Mouse (Mus musculus) heart, embryonic 11.5 days (tissue): ENCODE measurements at regions not wholly inside any gene's neighbourhood (a gene's known extent, or its start where the extent isn't known, plus 50 kb on each side); places are given as distances from the start of the nearest gene placed in this dataset.
A peak's percentile ranks its signal among the peaks of the same experiment; 100 is the strongest.

Source experiments
- ATAC-seq: fragments of 200-750 bp; cut with Nextera tagmentation; replicated peaks from 2 replicates; pipeline ENCODE4 v1.8.0; 2017; ENCODE audit warnings: moderate library complexity; ENCODE audit not compliant: insufficient number of reproducible peaks, low FRiP score, low TSS enrichment
- H3K27ac ChIP-seq: fragments of 300-500 bp; sonication (generic); 2 replicates; pipeline ENCODE4 v1.5.1; 2014; ENCODE audit warnings: mild to moderate bottlenecking, low read depth, low read length
- H3K27me3 ChIP-seq: fragments of 300-500 bp; sonication (generic); 2 replicates; pipeline ENCODE4 v1.6.1; 2014; ENCODE audit warnings: mild to moderate bottlenecking, low read length, mixed read lengths; ENCODE audit not compliant: control insufficient read depth, insufficient read depth
- H3K36me3 ChIP-seq: fragments of 300-500 bp; sonication (generic); 2 replicates; pipeline ENCODE4 v1.6.1; 2014; ENCODE audit warnings: mild to moderate bottlenecking, low read length, moderate library complexity, mixed read lengths; ENCODE audit not compliant: control insufficient read depth, insufficient read depth
- H3K4me1 ChIP-seq: fragments of 300-500 bp; sonication (generic); 2 replicates; pipeline ENCODE4 v1.6.1; 2014; ENCODE audit warnings: low read length; ENCODE audit not compliant: control insufficient read depth, insufficient read depth
- H3K4me2 ChIP-seq: fragments of 300-500 bp; sonication (generic); 2 replicates; pipeline ENCODE4 v1.6.1; 2014; ENCODE audit warnings: mild to moderate bottlenecking, moderate library complexity
- H3K4me3 ChIP-seq: fragments of 300-500 bp; sonication (generic); 2 replicates; pipeline ENCODE4 v1.5.1; 2014; ENCODE audit warnings: low read depth, low read length
- H3K9ac ChIP-seq: fragments of 300-500 bp; sonication (generic); 2 replicates; pipeline ENCODE4 v1.6.1; 2014; ENCODE audit warnings: mild to moderate bottlenecking, low read depth, low read length, moderate library complexity
- H3K9me3 ChIP-seq: fragments of 300-500 bp; sonication (generic); replicated peaks from 2 replicates; pipeline ENCODE4 v1.6.1; 2016; ENCODE audit warnings: low read length; ENCODE audit not compliant: control insufficient read depth
- WGBS: fragments of 180-500 bp; shearing (Covaris S2); extraction: QIAGEN DNeasy Blood & Tissue Kit; methylation state at CpG from one replicate; pipeline ENCODE4 v1.1.7; 2014; ENCODE audit not compliant: insufficient replicate concordance; 5-methylcytosine and 5-hydroxymethylcytosine counted together

DNA sequence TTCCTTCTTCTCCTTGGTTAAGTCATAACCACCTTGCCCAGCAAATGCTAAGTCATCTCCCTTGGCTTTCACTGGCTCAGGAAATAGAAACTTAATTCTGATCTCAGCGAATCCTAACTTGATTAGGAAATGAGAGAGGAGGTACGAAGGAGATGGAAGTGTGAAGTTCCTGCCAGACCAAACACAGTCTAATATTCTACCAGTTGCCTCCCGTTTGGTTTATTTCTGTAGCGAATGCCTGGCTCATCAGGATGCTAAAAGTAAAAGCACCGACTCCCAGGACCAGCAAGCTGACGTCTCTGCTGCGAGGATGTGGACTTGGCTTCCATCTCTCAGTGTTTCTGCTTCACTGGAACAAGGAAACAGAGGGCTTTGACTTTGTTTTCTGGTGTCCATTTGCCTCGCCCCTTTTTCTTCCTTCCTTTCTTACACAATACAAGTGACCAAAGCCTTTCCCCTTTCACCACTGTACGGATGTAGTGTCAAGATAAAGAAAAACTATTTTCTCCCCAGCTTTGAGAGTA is 204.3 kb downstream of the Dusp6 start:
- Histone ChIP-seq H3K4me3 (no peak overlapping the region), H3K9me3 (no peaks in the 10 kb centered on the region), H3K36me3 (no peaks in the 10 kb centered on the region), H3K4me1 (no peaks in the 10 kb centered on the region), H3K27me3 (no peaks in the 10 kb centered on the region), H3K27ac (peak overlapping the region; percentile 42), H3K4me2 (no peak overlapping the region), H3K9ac (no peak overlapping the region)
- no peak for ATAC-seq
- WGBS: 45% methylated on average over 9 of the region's 9 CpGs

DNA sequence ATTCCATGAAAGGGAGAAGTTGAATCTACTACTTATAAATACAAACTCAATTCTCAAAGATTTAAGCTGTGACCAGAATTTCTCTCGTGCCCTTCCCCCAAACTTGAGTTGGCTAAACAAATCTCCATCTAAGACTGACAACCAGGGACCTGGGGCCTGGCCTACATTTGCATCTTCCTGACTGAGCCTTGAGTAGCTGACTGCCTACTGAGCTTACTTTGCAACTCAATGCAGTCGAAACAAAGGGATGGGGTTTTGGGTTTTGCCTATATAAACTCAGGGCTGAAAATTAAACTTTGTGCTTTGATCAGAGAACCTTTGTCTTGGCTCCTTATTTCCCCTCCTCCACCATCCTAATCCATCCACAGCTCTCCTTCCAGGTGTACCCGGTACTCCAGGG is 205.9 kb downstream of the Dusp6 start:
- no peak overlapping the region for H3K27ac ChIP-seq
- H3K4me1 ChIP-seq: no peaks in the 10 kb centered on the region
- H3K27me3 ChIP-seq: no peaks in the 10 kb centered on the region
- no peak overlapping the region for H3K4me2 ChIP-seq
- no peaks in the 10 kb centered on the region for H3K9me3 ChIP-seq
- WGBS: 55% methylated on average over 3 of the region's 3 CpGs
- no peak overlapping the region for H3K9ac ChIP-seq
- no peaks in the 10 kb centered on the region for H3K36me3 ChIP-seq
- no peak overlapping the region for H3K4me3 ChIP-seq
- no peak for ATAC-seq

DNA sequence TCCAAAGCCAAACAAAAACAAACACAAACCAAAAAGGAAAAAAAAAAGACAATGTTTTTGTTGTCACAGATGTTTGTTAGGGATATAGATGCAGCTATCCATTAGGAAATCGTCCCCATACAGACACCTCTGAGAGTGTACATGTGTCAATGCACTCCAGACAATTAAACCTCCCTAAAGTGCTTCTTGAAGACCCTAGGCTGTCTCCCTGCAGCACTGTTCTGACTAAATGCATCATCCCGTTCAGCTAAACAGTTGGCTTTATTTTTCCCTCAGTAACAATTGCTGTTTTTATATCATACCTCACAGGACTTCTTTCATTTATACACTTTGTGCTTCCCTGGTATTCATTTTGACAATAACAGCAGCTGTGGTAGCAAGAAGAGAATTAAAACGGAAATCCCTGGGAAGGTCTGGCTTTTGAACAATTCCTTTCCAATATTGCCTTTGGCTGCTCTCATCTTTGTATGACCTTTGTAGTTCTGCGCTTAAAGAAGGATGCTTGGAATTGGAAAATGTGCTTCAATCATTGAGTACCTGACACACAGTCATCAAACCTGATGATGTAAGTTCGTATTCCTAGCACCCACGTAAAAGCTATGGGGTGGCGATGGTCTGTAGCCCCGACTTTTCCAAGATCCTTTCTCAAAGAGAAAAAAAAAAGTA is 208.9 kb downstream of the Dusp6 start:
- Histone ChIP-seq H3K4me2 (no peak overlapping the region), H3K36me3 (no peaks in the 10 kb centered on the region), H3K9me3 (no peaks in the 10 kb centered on the region), H3K9ac (no peak overlapping the region), H3K4me3 (no peak overlapping the region), H3K27ac (no peak overlapping the region), H3K27me3 (no peaks in the 10 kb centered on the region), H3K4me1 (no peaks in the 10 kb centered on the region)
- 70% methylated on average over 8 of the region's 8 CpGs for WGBS
- no peak for ATAC-seq

DNA sequence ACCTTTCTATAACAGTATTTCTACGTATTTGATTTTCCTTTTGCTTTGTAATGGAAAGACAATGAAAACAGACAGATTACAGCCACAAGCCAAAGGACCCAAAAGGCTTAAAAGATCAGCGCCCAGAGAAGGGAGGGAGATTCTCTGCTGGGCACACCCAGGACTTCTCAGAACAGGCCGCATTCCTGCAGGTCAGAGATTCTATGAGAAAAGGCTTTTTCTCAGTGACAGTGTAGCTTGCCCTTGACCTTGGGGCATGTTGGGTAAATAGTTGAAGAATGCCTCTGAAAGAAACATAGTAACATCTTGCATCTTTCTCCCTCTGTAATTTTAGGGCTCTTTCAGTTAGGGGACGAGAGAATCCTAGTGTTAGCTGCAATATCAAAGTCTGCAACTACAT is 209.8 kb downstream of the Dusp6 start:
- no peak for ATAC-seq
- H3K9me3 ChIP-seq: no peaks in the 10 kb centered on the region
- H3K4me2 ChIP-seq: no peak overlapping the region
- no peaks in the 10 kb centered on the region for H3K27me3 ChIP-seq
- no peaks in the 10 kb centered on the region for H3K4me1 ChIP-seq
- 58% methylated on average over 4 of the region's 4 CpGs for WGBS
- H3K36me3 ChIP-seq: no peaks in the 10 kb centered on the region
- no peak overlapping the region for H3K9ac ChIP-seq
- H3K4me3 ChIP-seq: no peak overlapping the region
- H3K27ac ChIP-seq: peak overlapping the region; percentile 15; the same call in 1 of the 2 replicates

DNA sequence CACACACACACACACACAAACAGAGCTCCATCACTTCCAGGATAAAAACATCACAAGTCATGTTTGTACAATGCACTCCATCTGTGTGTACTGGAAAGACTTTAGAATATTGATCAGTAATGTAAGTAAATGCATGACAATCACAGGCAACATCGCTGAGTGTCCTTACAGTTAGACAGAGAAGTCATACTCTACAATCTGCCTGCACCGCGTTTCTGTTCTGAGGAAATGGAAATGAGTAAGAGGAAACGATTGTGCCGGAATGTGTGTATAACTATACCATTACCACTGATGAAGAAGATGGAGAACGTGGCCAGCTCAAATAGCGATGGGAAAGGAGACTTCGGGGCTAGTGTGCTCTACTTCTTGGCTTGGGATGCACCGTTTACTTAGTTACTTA is 210.7 kb downstream of the Dusp6 start:
- no peak for ATAC-seq
- no peak overlapping the region for H3K4me3 ChIP-seq
- no peak overlapping the region for H3K27ac ChIP-seq
- no peaks in the 10 kb centered on the region for H3K4me1 ChIP-seq
- no peak overlapping the region for H3K9ac ChIP-seq
- H3K36me3 ChIP-seq: no peaks in the 10 kb centered on the region
- no peaks in the 10 kb centered on the region for H3K9me3 ChIP-seq
- H3K27me3 ChIP-seq: no peaks in the 10 kb centered on the region
- 85% methylated on average over 9 of the region's 9 CpGs for WGBS
- no peak overlapping the region for H3K4me2 ChIP-seq

DNA sequence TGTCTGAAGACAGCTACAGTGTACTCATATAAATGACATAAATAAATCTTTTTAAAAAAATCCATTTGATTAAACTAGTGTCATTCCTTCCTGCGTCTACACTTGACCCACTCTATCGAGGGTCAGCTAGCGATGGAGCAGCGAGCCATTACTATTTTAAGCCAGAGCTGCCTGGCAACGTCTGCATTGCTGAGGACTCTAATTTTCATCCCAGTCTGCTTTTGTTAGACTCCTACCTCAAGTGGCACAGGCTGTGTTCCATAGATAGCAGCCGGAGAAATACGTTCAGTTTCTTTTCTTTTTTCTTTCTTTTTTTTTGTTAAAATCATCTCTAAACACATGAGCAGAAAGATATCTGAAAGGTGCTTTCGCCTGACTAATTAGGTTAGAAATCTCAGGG is 211.5 kb downstream of the Dusp6 start:
- no peak for ATAC-seq
- no peak overlapping the region for H3K4me3 ChIP-seq
- H3K27me3 ChIP-seq: no peaks in the 10 kb centered on the region
- H3K9ac ChIP-seq: no peak overlapping the region
- H3K4me1 ChIP-seq: no peaks in the 10 kb centered on the region
- peak overlapping the region; percentile 62; the same call in 1 of the 2 replicates for H3K27ac ChIP-seq
- 54% methylated on average over 8 of the region's 8 CpGs for WGBS
- no peaks in the 10 kb centered on the region for H3K36me3 ChIP-seq
- no peaks in the 10 kb centered on the region for H3K9me3 ChIP-seq
- H3K4me2 ChIP-seq: no peak overlapping the region

DNA sequence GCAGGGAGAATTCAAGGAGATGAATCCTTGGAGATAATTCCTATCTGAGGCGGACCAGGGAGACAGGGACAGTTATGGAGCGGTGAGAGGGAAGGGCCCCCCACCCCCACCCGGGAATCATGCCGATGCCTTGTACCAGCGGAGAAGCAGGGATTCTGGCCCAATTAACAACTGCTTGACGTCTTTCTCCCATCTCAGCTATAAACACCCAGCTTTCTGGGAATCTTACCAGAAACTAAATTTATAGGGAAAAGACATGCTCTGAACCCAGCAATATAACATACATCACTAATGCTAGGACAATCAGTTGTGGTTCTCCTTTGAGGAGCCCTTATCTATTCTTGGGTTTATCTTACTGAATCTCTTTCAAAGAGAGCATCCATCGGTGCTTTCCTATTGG is 213.2 kb downstream of the Dusp6 start:
- no peaks in the 10 kb centered on the region for H3K9me3 ChIP-seq
- H3K36me3 ChIP-seq: no peaks in the 10 kb centered on the region

GRCm38 (mm10) chr10:99476776-99477175 is 213.7 kb downstream of the Dusp6 start:
- no peaks in the 10 kb centered on the region for H3K27me3 ChIP-seq
- H3K4me3 ChIP-seq: no peak overlapping the region
- no peak overlapping the region for H3K9ac ChIP-seq
- H3K27ac ChIP-seq: no peak overlapping the region
- no peaks in the 10 kb centered on the region for H3K9me3 ChIP-seq
- no peaks in the 10 kb centered on the region for H3K36me3 ChIP-seq
- no peak for ATAC-seq
- no peak overlapping the region for H3K4me2 ChIP-seq
- H3K4me1 ChIP-seq: no peaks in the 10 kb centered on the region
- WGBS: 89% methylated on average over 7 of the region's 7 CpGs

More for the DNA sequence above, 213.2 kb downstream of the Dusp6 start:
- Histone ChIP-seq H3K9ac (no peak overlapping the region), H3K4me1 (no peaks in the 10 kb centered on the region), H3K4me2 (no peak overlapping the region), H3K4me3 (no peak overlapping the region), H3K27me3 (no peaks in the 10 kb centered on the region), H3K27ac (no peak overlapping the region)
- no peak for ATAC-seq
- 68% methylated on average over 7 of the region's 7 CpGs for WGBS

DNA sequence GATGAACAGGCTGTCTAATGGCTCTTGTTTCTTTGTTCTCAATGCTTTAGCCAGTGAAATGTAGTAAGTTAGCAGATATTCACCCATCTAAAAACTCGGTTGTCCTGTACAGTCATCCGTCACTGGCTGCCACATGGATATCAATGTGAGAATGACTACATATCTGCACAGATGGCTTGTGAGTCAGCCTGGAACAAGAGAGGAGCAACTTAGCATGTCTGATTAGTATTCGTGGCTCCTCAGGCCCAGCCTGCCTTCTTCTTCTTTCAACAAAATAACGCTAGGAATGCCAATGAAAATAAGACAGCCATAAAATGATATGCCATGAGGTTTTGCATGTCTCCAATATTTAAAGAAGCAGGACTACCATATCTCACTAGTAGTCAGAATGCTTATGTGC is 217.5 kb downstream of the Dusp6 start:
- no peak overlapping the region for H3K4me3 ChIP-seq
- H3K9ac ChIP-seq: no peak overlapping the region
- H3K27me3 ChIP-seq: no peaks in the 10 kb centered on the region
- no peaks in the 10 kb centered on the region for H3K36me3 ChIP-seq
- H3K4me2 ChIP-seq: no peak overlapping the region
- no peak for ATAC-seq
- H3K4me1 ChIP-seq: no peaks in the 10 kb centered on the region
- H3K9me3 ChIP-seq: no peaks in the 10 kb centered on the region
- WGBS: 73% methylated on average over 4 of the region's 4 CpGs
- no peak overlapping the region for H3K27ac ChIP-seq
